Mouse (Mus musculus): Measurements from ENCODE around the gene Ephb2.

Gene Ephb2

DNA sequence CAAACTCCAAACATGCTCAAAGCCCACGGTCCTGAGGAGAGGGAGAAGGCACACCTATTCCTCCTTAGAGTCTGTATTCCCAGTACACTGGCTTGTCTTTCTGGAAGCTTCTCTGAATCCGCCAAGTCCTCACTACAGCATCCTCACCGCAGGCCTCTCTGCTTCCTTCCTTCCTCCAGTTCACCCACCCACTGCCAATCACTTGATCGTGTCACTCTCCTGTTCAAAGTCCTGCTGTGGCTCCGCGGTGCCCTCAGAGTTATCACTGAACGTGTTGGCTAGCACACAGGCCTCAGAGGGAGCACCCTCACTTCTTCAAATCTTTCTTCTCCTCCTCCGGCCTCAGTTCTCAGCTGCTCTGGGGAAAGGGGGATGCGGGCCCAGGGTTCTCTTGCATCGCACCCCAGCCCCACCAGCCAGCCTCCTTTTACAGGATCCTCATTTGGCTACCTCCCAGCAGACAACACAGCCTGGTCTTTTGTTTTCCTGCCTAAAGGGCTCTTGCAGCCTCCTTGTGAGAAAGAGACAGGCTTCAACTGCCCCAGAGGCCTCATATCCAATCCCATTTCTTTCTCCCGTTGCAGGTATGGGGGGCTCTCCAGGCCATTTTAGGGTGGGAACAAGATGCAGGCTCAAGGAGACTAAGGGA is 102.4 kb downstream of the Ephb2 start:
- DNase-seq (ENCODE audit: low read depth, low spot score) = no peak

GRCm38 (mm10) chr4:136732536-136733121 is 103.2 kb downstream of the Ephb2 start:
- DNase-seq (ENCODE audit: low read depth, low spot score) = no peak

- DNase-seq (ENCODE audit: low read depth, low spot score) = no peak
These were observed 104.0 kb downstream of the Ephb2 start for GRCm38 (mm10) chr4:136731761-136732160.

- no peak for DNase-seq (ENCODE audit: low read depth, low spot score)
These were observed 104.7 kb downstream of the Ephb2 start for GRCm38 (mm10) chr4:136731008-136731609.

DNA sequence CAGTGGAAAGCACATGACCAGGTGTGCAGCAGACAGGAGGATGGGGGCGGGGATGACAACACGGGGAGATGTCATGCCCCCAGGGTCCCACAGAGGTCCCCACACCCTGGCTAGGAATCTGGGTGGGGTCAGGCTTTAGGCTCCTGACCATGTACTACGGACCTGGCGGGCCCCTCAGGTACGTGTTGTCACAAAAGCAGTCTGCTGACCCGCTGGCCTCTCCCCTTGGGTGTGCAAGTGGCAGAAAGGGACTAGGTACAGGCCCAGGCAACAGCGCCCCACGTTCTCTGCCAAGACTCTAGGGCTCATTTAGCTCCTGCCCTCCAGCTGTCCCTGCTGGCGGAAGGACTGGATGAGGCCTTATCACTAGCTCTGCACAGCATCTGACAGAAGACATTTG is 105.3 kb downstream of the Ephb2 start:
- DNase-seq (ENCODE audit: low read depth, low spot score) = no peak

DNA sequence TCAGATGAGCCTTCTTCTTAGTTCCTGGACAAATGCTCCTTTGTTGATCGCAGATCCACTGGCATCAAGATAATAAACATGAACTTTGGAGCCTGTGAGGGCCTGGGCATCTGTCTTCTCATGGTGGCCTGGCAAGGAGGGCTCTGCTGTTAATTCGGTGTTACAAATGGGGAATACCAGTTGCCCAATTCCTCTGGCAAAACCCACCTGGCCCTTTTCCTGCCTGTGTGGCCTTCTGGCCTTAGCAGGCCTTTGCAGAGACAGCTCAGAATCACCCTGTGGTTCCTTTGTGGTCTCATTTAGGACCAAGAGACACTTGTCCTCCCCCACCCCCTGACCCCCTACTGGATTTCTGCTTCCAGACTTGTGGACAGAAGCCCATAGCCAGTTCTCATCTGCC is 106.2 kb downstream of the Ephb2 start:
- DNase-seq (ENCODE audit: low read depth, low spot score) = no peak

DNA sequence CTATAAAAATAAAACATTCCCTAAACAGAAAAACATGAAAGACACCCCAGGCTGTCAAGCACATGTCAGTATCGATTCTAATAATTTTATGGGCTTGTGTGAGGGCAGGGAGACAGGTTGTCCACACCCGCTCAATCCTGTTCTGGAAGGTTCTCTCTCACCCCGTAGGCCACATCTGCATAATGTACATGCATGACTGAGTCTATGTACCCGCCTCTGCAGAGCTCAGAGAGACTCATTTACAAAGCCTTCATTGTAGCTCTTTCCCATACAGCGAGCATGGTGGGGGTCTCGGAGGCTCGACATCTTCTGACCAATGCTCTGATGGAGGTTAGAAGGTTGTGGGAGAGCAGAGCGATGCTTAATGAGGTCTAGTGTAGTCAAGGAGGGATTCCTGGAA is 108.8 kb downstream of the Ephb2 start:
- no peak for DNase-seq (ENCODE audit: low read depth, low spot score)

- no peak for DNase-seq (ENCODE audit: low read depth, low spot score)
These were observed 111.1 kb downstream of the Ephb2 start for GRCm38 (mm10) chr4:136724731-136725130.

DNA sequence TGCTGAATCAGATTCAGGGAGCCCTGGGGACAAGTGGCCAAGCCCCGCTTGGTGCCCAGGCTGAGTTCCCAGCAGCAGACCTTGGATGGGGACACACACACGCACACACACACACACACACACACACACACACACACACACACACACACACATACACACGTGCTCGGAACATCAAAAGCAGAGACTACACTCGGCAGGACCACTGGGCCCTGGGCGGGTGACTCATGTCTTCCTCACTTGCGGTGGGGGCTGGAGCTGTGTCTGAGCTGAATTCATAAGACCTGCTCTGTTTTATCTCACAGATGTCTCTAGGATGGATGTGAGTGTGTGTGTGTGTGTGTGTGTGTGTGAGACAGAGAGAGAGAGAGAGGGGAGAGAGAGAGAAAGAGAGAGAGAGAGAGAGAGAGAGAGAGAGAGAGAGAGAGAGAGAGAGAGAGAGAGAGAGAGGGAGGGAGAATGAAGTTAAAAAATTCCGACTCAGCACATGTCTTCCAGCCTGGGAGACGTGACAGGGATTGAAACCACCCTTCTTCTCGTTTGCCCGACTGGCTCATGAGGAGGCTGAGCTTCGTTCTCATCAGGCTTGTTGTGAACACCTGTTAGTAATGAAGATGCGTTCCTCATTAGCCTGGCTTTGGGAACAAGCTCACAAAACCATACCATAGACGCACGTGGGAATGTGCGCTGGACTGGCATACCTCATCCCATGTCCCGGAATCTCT is 113.3 kb downstream of the Ephb2 start:
- DNase-seq (ENCODE audit: low read depth, low spot score) = peak; percentile 71

DNA sequence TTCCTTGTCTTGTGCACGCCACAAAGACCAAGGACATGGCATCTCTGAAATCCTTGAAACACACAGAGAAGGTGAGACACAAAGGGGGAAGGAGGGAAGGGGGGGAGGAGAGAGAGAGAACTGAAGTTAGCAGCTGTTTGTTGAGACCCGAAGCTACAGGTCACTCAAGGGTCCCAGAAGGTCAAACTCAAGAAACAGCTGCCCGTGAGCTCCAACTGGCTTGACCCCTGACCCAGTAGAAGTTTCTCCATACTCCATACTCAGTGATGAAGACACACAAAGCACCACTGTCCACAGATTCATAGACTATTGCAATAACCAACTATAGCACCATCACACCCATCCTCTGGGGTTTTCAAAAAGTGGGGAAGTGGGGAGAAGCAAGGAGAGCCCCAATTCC is 113.9 kb downstream of the Ephb2 start:
- DNase-seq (ENCODE audit: low read depth, low spot score) = no peak

DNA sequence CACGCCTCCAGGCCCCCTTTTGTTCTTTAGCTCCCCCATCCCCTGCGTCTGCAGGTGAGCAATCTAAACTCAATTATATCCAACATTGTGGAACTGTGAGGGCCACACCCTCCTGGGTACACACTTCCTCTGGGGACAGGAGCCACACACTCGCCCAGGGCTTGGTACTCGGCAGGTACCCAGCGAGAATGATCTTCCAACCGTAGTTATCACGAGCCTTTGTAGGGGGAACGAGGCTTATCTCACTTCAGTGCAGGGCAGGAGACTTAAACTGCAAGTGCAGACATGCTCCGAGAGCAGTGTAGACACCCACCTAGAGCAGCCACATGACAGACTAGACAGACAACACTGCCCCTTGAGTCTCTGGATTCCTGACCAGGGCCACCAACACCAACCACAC is 115.8 kb downstream of the Ephb2 start:
- DNase-seq (ENCODE audit: low read depth, low spot score) = no peak

- no peak for DNase-seq (ENCODE audit: low read depth, low spot score)
These were observed 117.4 kb downstream of the Ephb2 start for GRCm38 (mm10) chr4:136718193-136718986.

DNA sequence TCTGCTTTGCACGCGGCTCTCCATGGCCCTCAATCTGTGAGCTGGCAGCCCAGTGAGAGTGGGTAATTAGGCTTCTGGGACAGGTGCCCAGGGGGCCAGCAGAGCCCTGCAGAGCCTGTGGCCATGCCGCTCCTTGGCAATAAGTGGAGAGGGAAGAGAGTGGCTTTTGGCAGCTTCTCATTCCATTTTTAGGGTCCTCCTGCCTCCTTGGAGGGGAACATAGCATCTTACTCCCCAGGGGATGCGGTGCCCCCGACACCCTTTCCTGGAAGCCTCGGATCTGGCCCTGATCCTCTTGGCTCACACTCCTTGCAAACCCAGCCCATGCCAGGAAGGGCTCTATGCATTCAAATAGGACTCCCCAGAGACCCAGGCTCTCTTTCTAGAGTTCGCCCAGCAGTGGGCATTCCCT is 119.2 kb downstream of the Ephb2 start:
- peak; percentile 73 for DNase-seq (ENCODE audit: low read depth, low spot score)

- DNase-seq (ENCODE audit: low read depth, low spot score) = no peak
These were observed 121.3 kb downstream of the Ephb2 start for GRCm38 (mm10) chr4:136714530-136714929.

DNA sequence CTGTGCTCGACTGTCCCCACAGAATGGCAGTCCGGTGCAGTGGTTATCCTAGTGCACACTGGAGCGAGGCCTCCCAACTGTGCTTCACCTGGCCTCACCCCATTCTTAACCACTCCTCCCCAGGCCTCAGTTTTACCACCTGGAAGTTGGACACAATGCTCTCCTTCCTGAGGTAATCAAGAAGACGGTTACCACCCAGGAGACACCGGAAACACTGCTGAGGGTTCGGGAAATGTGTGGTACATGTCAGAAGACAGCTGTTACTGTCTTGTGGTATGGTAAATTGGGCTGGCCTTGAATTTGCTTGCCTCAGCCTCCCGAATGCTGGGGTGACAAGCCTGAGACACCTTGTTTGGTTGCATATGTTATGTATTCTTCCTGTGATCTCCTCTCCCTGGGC is 121.9 kb downstream of the Ephb2 start:
- no peak for DNase-seq (ENCODE audit: low read depth, low spot score)

- DNase-seq (ENCODE audit: low read depth, low spot score) = no peak
These were observed 122.4 kb downstream of the Ephb2 start for GRCm38 (mm10) chr4:136713431-136713830.

DNA sequence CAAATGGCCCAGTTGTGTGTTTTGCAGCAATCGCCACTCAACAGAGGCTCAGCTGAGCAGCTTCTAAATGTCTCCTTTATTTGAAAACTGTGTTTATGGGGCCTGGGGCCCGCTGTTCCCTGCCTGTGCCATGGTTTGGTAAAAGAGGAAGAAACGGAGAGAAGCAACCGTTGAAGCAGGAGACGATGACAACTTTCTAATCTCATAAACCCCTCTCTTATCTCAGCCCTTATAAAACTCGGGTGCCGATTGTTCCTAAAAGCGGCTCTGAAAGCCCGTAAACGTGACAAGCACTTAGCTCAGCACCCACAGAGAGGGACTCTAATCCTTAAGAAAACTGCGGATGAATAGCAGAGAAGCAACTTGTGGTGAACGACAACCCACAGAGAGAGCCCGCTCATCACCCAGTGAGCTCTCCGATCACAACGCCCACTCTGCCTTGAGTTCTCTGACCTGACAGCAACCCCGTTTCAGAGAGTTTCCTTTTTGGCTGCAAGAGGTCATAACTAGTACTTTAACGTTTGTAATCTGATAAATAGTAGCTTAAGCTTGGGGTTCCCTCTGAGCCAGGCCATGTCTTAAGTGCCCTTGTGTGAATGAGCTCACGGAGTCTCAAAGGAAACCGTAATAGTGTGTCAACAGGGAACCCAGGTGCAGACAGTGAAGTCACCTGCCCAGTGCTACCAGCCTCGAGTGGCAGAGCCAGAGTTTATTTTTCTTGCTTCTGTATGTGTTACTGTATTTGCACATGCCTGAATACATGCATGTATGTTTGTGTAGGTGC is 123.6 kb downstream of the Ephb2 start:
- no peak for DNase-seq (ENCODE audit: low read depth, low spot score)

DNA sequence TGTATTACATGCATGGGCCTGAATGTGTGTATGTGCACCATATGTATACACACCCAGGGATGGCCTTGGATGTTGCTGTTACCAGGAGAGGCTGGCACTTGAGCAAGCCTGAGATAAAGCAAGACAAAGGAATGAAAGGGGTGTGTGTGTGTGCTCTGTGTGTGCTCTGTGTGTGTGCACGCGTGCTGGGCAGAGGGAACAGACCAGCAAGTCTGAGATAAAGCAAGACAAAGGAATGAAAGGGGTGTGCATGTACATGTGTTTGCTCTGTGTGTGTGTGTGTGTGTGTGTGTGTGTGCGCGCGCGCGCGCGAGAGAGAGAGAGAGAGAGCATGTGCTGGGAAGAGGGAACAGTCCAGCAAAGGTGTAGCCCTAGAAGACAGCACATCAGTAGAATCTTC is 125.4 kb downstream of the Ephb2 start:
- no peak for DNase-seq (ENCODE audit: low read depth, low spot score)

GRCm38 (mm10) chr4:136708956-136709355 is 126.8 kb downstream of the Ephb2 start:
- DNase-seq (ENCODE audit: low read depth, low spot score) = no peak

DNA sequence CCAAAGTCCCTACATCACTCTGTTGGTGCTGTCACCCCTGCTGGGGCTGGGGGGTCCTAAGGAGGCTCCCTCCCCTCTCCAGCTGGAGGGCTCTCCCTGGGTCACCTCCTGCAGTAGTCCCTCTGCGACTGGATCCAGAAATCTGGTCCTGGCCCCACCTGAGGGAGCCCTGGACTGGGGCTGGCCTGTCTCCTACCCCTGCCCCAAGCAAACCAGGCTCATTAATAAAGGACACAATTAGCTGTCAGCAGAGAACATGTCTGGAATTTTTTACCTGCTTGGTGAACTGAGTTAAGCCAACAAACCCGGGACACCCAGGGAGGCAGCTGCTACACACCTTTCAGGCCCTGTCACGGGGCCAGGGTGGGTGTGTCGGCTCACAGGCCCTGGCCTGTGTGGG is 129.1 kb downstream of the Ephb2 start:
- no peak for DNase-seq (ENCODE audit: low read depth, low spot score)

DNA sequence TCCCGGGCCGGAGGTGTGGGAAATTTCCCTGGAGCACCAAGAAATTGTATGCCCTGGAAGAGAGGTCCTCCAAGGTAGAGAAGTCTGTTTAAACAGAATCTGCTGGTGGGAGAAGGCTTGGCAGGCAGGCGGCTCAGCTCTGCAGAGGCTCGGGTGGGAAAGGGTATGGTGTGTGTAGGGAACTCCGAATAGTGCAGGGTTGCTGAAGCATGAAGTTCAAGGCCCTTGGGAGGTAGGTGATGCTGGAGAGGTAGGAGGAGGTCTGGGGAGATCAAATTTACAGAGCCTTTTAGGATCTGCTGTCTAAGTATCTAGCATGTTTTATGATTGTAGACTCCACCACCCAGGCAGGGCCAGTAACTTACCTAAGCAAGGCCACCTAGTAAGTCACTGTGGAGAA is 130.7 kb downstream of the Ephb2 start:
- no peak for DNase-seq (ENCODE audit: low read depth, low spot score)
